Mouse (Mus musculus) bone marrow, adult 2 months (tissue): ENCODE data around the gene Sel1l3. TPM values are rescaled to one million over a fixed set of nuclear protein-coding genes. Genes with fewer than 3 reads are reported as not detected.

Experiments used
- H3K27ac ChIP-seq: fragments of 200-500 bp; 2 replicates; pipeline ENCODE4 v1.5.1; 2012; ENCODE audit warnings: low read depth, mild to moderate bottlenecking, control low read depth, inconsistent platforms, low read length; ENCODE audit not compliant: control insufficient read depth, poor library complexity, insufficient read depth
- H3K4me1 ChIP-seq: fragments of 200-500 bp; 2 replicates; pipeline ENCODE4 v1.6.1; 2011; ENCODE audit warnings: low read length; ENCODE audit not compliant: control insufficient read depth, insufficient read depth
- H3K4me3 ChIP-seq: fragments of 200-500 bp; replicated peaks from 2 replicates; pipeline ENCODE3; 2011; ENCODE audit warnings: mild to moderate bottlenecking, low read depth, low read length, control low read depth; ENCODE audit not compliant: control insufficient read depth
- CTCF ChIP-seq: fragments of 200-500 bp; IDR thresholded peaks from 2 replicates; pipeline ENCODE4 v1.5.1; 2011; ENCODE audit warnings: low read length, control low read depth; ENCODE audit not compliant: control insufficient read depth, insufficient read depth
- POLR2A ChIP-seq: fragments of 200-500 bp; IDR thresholded peaks from 2 replicates; pipeline ENCODE4 v1.6.1; 2011; ENCODE audit warnings: low read depth, mild to moderate bottlenecking, control low read depth, low read length, borderline replicate concordance; ENCODE audit not compliant: control insufficient read depth
- WGBS: fragments of 180-500 bp; shearing (Covaris S2); methylation state at CpG from one replicate; pipeline ENCODE4 v1.1.7; 2018; 5-methylcytosine and 5-hydroxymethylcytosine counted together
- polyA plus RNA-seq: library from polyadenylated mRNA; stranded (reverse); fragments of >200 nt; gene quantifications from 2 replicates; pipeline ENCODE4 v1.2.4, GENCODE M21; 2011; ENCODE audit warnings: low replicate concordance; ENCODE audit not compliant: missing spikeins, insufficient read depth, insufficient read length

Gene Sel1l3
- polyA plus RNA-seq, 1 experiment, result not detected

- WGBS, result 46% methylated on average over 4 of the region's 4 CpGs
- H3K27ac ChIP-seq, result no peak overlapping the region
- no peak for TF ChIP-seq CTCF
- no peaks in the 10 kb centered on the region for H3K4me1 ChIP-seq
- H3K4me3 ChIP-seq, result no peak overlapping the region
These were observed 21.8 kb upstream of the Sel1l3 start for GRCm38 (mm10) chr5:53235551-53235950.

- Histone ChIP-seq H3K4me1 (no peaks in the 10 kb centered on the region; the same call in 1 of the 2 replicates), H3K27ac (no peak overlapping the region), H3K4me3 (no peak overlapping the region)
- TF ChIP-seq POLR2A, result no peak
- no peak for TF ChIP-seq CTCF
- WGBS, result 67% methylated on average over 4 of the region's 4 CpGs
These were observed 16.8 kb upstream of the Sel1l3 start for GRCm38 (mm10) chr5:53230560-53230959.

GRCm38 (mm10) chr5:53225434-53225833 is 11.7 kb upstream of the Sel1l3 start:
- no peak overlapping the region for H3K4me3 ChIP-seq
- TF ChIP-seq CTCF, result no peak
- TF ChIP-seq POLR2A, result no peak
- no peaks in the 10 kb centered on the region; the same call in 1 of the 2 replicates for H3K4me1 ChIP-seq
- H3K27ac ChIP-seq, result no peak overlapping the region
- 86% methylated on average over 13 of the region's 13 CpGs for WGBS

DNA sequence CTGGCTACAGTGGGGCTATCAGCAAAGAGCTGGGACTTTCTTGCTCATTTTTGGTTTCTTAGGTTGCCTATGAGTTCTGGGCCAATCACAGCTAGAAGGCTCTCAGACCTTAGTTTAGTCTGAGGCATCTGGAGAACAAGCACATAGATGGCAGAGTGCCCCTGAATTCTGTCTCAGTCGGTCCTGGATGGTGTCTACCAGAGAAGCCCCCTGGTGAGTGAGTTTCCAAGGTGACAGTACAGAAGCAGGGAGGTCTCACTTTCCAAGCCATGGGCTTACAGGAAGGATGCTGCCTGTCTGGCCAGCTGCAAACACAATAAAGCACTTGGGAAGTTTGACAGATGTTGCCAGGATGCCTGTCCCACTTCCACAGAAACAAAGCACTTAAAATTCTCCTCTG is 1.1 kb upstream of the Sel1l3 start:
- Histone ChIP-seq H3K27ac (no peak overlapping the region), H3K4me3 (no peak overlapping the region), H3K4me1 (no peaks in the 10 kb centered on the region)
- 7% methylated on average over 1 of the region's 1 CpGs for WGBS
- no peak for TF ChIP-seq CTCF

- no peak overlapping the region for H3K4me3 ChIP-seq
- WGBS, result 24% methylated on average over 5 of the region's 5 CpGs
- H3K4me1 ChIP-seq, result no peaks in the 10 kb centered on the region
- TF ChIP-seq CTCF, result no peak
- TF ChIP-seq POLR2A, result no peak
- no peak overlapping the region for H3K27ac ChIP-seq
These were observed 635 bp upstream of the Sel1l3 start for GRCm38 (mm10) chr5:53214362-53214761.

- WGBS, result 1% methylated on average over 67 of the region's 99 CpGs
- Histone ChIP-seq H3K4me3 (peak overlapping the region; percentile 22), H3K27ac (no peak overlapping the region), H3K4me1 (no peaks in the 10 kb centered on the region)
- TF ChIP-seq POLR2A, result 0 out of 2 replicates have a peak, but pooled peaks have one; percentile 9
- TF ChIP-seq CTCF, result no peak
These were observed 681 bp downstream of the Sel1l3 start for GRCm38 (mm10) chr5:53212782-53213710.

DNA sequence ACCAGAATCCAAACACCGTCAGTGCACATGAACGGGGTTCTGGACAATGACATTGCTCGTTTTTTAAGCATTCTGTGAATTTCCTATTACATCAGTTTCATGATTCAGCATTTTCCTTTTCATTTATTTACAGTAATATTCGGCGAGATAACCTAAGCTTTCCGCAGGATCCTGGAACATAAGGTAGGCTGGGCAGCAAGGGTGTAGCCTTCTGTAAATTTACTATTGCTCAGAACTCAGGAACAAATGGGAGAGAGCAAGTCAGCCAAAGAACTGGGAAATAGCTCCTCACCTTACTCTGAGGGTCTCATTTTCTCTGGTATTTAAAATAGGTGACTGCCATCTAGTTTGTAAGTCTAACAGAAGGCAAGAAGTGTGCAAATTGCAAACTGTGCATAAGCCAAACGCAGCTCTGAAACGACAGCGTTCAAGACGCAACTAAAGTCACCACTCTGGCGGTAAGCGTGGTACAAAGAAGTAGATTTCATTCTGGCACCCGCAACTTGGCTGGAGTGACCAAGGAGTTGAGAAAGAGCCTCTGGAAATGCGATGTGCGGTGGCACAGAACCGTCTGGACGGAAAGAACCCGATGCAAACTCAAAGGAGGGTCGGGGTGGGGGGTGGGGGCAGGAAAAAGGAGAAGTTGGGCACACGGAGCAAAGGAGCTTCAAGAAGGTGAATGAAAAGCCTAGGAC is 1.5 kb downstream of the Sel1l3 start:
- 2% methylated on average over 20 of the region's 20 CpGs for WGBS
- no peak for TF ChIP-seq POLR2A
- TF ChIP-seq CTCF, result no peak

DNA sequence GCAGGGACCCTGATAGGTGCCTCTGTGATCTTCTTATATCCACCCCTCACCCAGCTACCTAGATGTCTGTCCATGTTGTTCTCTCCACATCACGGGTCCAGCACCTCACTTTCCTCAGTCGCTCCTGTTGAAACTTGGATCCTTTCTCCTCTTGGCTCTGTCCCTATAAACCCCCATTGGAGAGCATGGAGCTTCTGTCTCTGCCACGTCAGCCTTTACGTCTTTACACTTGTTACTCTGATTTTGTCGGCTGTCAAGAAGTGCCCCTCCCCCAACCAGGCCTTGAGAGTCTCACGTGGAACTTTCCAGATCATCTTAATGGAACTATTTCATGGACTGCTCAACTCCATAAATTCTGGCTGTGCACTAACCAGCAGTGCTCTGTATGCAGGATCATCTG is 2.5 kb downstream of the Sel1l3 start:
- no peak overlapping the region for H3K4me3 ChIP-seq
- H3K4me1 ChIP-seq, result no peaks in the 10 kb centered on the region
- no peak overlapping the region for H3K27ac ChIP-seq
- no peak for TF ChIP-seq POLR2A
- no peak for TF ChIP-seq CTCF
- WGBS, result 77% methylated on average over 6 of the region's 6 CpGs

More for the DNA sequence above, 1.5 kb downstream of the Sel1l3 start:
- no peak overlapping the region for H3K27ac ChIP-seq
- no peak overlapping the region for H3K4me3 ChIP-seq
- no peaks in the 10 kb centered on the region for H3K4me1 ChIP-seq
